Mouse (Mus musculus) olfactory bulb, adult 2 months (tissue): ENCODE data around the gene Notch3.

Experiments
- CTCF ChIP-seq: fragments of 200-500 bp; IDR thresholded peaks from 2 replicates; pipeline ENCODE4 v1.5.1; 2012; ENCODE audit warnings: low read depth, mild to moderate bottlenecking, low read length, moderate library complexity; ENCODE audit not compliant: insufficient read depth
- POLR2A ChIP-seq: fragments of 200-500 bp; IDR thresholded peaks from 2 replicates; pipeline ENCODE4 v1.6.1; 2012; ENCODE audit warnings: mild to moderate bottlenecking, low read depth, low read length, moderate library complexity; ENCODE audit not compliant: insufficient read depth

GRCm38 (mm10) chr17:32113523-32114421 is 52.9 kb downstream of the Notch3 start:
- no peak for TF ChIP-seq CTCF
- no peak for TF ChIP-seq POLR2A
